Mouse (Mus musculus) heart, embryonic 13.5 days (tissue): ENCODE measurements around the gene Sft2d1. TPM values are rescaled to one million over a fixed set of nuclear protein-coding genes. Genes with fewer than 3 reads are reported as not detected.
A peak's percentile ranks its signal among the peaks of the same experiment; 100 is the strongest.

Source experiments
- ATAC-seq: fragments of 200-750 bp; cut with Nextera tagmentation; 2 replicates; pipeline ENCODE4 v1.8.0; 2017; ENCODE audit warnings: moderate TSS enrichment; ENCODE audit not compliant: insufficient number of reproducible peaks, low FRiP score, low TSS enrichment; ENCODE audit errors: extremely low read depth
- H3K27ac ChIP-seq: fragments of 300-500 bp; sonication (generic); replicated peaks from 2 replicates; pipeline ENCODE4 v1.5.1; 2015; ENCODE audit warnings: moderate library complexity, mild to moderate bottlenecking, inconsistent platforms
- H3K27me3 ChIP-seq: fragments of 300-500 bp; sonication (generic); replicated peaks from 2 replicates; pipeline ENCODE4 v1.6.1; 2015; ENCODE audit warnings: mild to moderate bottlenecking, inconsistent platforms
- H3K36me3 ChIP-seq: fragments of 300-500 bp; sonication (generic); 2 replicates; pipeline ENCODE4 v1.6.1; 2015; ENCODE audit warnings: mild to moderate bottlenecking, inconsistent platforms
- H3K4me1 ChIP-seq: fragments of 300-500 bp; sonication (generic); 2 replicates; pipeline ENCODE4 v1.6.1; 2015; ENCODE audit warnings: inconsistent platforms
- H3K4me2 ChIP-seq: fragments of 300-500 bp; sonication (generic); 2 replicates; pipeline ENCODE4 v1.6.1; 2015; ENCODE audit warnings: inconsistent platforms, mild to moderate bottlenecking, moderate library complexity
- H3K4me3 ChIP-seq: fragments of 300-500 bp; sonication (generic); 2 replicates; pipeline ENCODE4 v1.5.1; 2015; ENCODE audit warnings: moderate library complexity, mild to moderate bottlenecking, inconsistent platforms
- H3K9ac ChIP-seq: fragments of 300-500 bp; sonication (generic); 2 replicates; pipeline ENCODE4 v1.6.1; 2015; ENCODE audit warnings: inconsistent platforms, mild to moderate bottlenecking, moderate library complexity
- H3K9me3 ChIP-seq: fragments of 300-500 bp; sonication (generic); 2 replicates; pipeline ENCODE4 v1.6.1; 2016; ENCODE audit warnings: inconsistent platforms
- WGBS: fragments of 180-500 bp; shearing (Covaris S2); methylation state at CpG from one replicate; pipeline ENCODE4 v1.1.7; 2015; ENCODE audit warnings: mixed read lengths; 5-methylcytosine and 5-hydroxymethylcytosine counted together
- polyA plus RNA-seq: library from polyadenylated mRNA; unstranded; fragments of >200 nt; fragmentation: Nextera tagmentation; extraction: Ambion mirVana; gene quantifications from 2 replicates; pipeline ENCODE4 v1.2.1, GENCODE M21; 2015

The Sft2d1 gene
- polyA plus RNA-seq, 1 experiment from 2014 or later, result 59.1 TPM

DNA sequence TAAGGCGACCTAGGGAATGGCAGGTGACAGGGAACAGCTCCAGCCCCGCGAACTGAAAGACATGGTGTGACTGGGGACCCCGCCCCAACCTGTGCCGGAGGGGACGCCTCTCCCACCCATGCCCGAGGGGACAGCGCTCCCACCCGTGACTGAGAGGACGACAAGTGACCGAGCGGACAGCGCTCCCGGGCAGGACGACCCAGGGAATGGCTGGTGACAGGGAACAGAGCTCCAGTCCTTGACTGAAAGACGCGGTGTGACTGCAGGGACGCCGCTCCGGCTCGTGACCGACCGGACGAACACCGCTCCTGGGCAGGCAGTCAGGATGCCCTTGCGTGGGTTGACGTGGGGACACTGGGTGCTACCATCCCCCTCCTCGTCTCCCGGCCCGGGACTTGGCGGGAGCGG, 26.6 kb upstream of the Sft2d1 start:
- H3K27ac ChIP-seq, result peak overlapping the region; percentile 99
- H3K4me1 ChIP-seq, result peaks cover 21% of the 10 kb centered on the region
- no peaks in the 10 kb centered on the region for H3K9me3 ChIP-seq
- ATAC-seq, result no peak; the same call in none of the 2 replicates
- H3K9ac ChIP-seq, result peak overlapping the region; percentile 88
- 0 out of 2 replicates have a peak, but pooled peaks cover 3% of the 10 kb centered on the region for H3K27me3 ChIP-seq
- peak overlapping the region; percentile 91 for H3K4me3 ChIP-seq
- H3K4me2 ChIP-seq, result peak overlapping the region; percentile 88
- H3K36me3 ChIP-seq, result peaks cover 5% of the 10 kb centered on the region
- WGBS, result under 1% methylated on average over 32 of the region's 32 CpGs

DNA sequence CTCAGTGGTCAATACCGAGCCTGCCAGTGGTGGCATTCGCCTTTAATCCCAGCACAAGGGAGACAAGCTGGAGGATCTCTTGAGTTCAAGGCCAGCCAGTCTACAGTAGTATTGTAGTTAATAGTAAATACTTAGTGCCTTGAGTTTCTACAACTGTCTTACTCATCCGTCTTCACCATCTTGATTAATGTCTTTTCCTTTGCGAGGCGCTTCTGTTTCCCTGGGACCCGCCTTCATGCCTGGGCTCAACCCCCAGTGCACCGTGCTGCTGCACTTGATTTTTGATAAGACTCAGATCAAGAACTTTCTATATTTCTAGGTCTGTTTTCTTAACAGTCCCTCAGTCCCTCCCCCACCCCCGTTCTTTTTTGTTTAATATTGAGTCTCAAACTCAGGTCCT, 25.8 kb upstream of the Sft2d1 start:
- Histone ChIP-seq H3K4me2 (peak overlapping the region; percentile 88), H3K4me3 (peak overlapping the region; percentile 91), H3K27ac (no peak overlapping the region), H3K9ac (peak overlapping the region; percentile 88), H3K9me3 (no peaks in the 10 kb centered on the region), H3K4me1 (peaks cover 21% of the 10 kb centered on the region), H3K36me3 (peaks cover 13% of the 10 kb centered on the region), H3K27me3 (0 out of 2 replicates have a peak, but pooled peaks cover 3% of the 10 kb centered on the region)
- 35% methylated on average over 8 of the region's 8 CpGs for WGBS
- no peak for ATAC-seq

DNA sequence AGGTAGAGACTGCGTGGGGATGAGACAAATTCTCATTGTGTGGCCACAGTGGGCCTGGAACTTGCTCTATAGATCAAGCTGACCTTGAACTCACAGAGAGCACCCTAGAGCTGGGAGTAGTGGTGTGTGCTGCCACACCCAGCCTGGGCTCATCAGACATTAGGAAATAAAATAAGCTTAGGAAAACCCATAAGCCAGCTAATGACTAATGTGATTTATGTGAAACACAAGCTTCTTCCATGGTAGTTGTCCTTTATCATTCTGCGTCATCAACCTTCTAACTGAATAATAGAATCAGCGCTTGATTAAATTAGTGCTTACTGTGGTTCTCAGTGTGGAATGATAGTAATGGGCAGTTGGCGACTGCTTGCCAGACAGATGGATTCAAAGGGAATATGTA, 23.9 kb upstream of the Sft2d1 start:
- peaks cover 21% of the 10 kb centered on the region for H3K4me1 ChIP-seq
- H3K36me3 ChIP-seq, result peaks cover 16% of the 10 kb centered on the region
- 90% methylated on average over 4 of the region's 4 CpGs for WGBS
- H3K27ac ChIP-seq, result no peak overlapping the region
- H3K27me3 ChIP-seq, result no peaks in the 10 kb centered on the region
- H3K4me3 ChIP-seq, result no peak overlapping the region
- no peaks in the 10 kb centered on the region for H3K9me3 ChIP-seq
- H3K9ac ChIP-seq, result no peak overlapping the region
- ATAC-seq, result no peak
- H3K4me2 ChIP-seq, result no peak overlapping the region

DNA sequence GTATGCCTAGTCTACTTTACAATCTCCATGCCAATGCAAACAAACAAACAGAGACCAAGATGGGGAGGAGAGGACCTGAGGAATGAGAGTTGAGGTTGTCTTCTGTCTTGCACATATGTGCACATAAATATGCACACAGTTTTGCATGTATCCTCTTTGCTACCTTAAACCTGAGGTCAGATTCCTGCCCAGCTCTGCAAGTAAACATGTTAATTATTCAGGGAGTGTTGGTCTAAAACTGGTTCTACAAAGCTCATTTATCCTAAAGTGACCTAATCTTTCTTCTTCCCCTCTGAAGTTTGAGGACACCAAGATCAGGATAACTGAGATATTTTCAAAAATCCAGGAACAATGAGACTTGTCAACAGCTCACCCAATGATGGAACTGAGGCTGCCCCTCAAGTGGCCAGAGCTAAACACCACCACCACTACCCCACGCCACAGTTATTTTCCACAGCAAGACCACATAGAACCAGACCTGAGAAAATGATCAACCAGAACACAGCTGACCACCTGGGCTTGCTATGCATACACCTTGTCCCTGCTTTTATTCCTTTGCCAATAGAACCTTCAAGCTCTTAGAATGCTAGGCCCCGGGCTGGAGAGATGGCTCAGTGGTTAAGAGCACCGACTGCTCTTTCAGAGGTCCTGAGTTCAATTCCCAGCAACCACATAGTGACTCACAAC, 20.8 kb upstream of the Sft2d1 start:
- H3K9ac ChIP-seq, result no peak overlapping the region
- WGBS, result 91% methylated on average over 3 of the region's 3 CpGs
- peaks cover 8% of the 10 kb centered on the region for H3K4me1 ChIP-seq
- no peaks in the 10 kb centered on the region for H3K27me3 ChIP-seq
- H3K4me3 ChIP-seq, result no peak overlapping the region
- H3K27ac ChIP-seq, result no peak overlapping the region
- H3K4me2 ChIP-seq, result no peak overlapping the region
- peaks cover 24% of the 10 kb centered on the region for H3K36me3 ChIP-seq
- no peaks in the 10 kb centered on the region for H3K9me3 ChIP-seq
- ATAC-seq, result no peak

DNA sequence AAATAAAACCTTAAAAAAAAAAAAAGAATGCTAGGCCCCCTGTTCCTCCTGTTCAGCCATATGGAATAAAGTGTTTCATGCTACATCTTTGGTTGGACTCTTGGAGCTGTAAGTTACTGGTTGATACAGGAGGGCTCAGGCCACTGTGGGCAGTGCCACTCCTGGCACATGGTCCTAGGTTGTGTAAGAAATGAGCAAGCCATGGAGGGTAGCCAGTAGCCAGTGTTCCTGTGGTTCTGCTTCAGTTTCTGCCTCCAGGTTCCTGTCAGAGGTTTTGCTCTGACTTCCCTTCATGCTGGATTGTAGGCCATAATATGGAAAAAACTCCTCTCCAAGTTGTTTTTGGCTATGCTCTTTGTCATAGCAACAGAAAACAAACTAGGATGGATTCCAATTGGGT, 20.2 kb upstream of the Sft2d1 start:
- Histone ChIP-seq H3K27me3 (no peaks in the 10 kb centered on the region), H3K9ac (no peak overlapping the region)
- no peak for ATAC-seq

DNA sequence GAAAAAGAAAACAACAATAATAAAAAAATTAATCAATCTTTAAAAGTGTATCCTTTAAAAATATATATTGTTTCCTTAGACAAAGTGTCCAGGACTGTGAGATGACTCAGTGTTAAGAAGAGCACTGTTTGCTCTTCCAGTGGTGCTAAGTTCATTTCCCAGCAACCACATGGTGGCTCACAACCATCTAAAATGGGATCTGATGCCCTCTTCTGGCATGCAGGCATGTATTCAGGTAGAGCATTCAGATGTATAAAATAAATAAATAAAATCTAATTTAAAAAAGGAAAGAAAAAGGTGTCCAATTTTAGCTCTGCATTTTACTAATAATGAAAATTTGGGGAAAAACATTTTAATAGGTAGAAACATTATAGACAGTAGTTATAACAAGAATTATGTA, 15.1 kb upstream of the Sft2d1 start:
- H3K9me3 ChIP-seq, result no peaks in the 10 kb centered on the region
- H3K9ac ChIP-seq, result no peak overlapping the region
- H3K4me1 ChIP-seq, result no peaks in the 10 kb centered on the region
- H3K27ac ChIP-seq, result no peak overlapping the region
- H3K4me3 ChIP-seq, result no peak overlapping the region
- no peak overlapping the region for H3K4me2 ChIP-seq
- no peak for ATAC-seq
- H3K27me3 ChIP-seq, result no peaks in the 10 kb centered on the region
- H3K36me3 ChIP-seq, result peaks cover 33% of the 10 kb centered on the region

More for the DNA sequence above, 20.2 kb upstream of the Sft2d1 start:
- Histone ChIP-seq H3K4me3 (no peak overlapping the region), H3K36me3 (peaks cover 29% of the 10 kb centered on the region), H3K4me2 (no peak overlapping the region), H3K4me1 (0 out of 2 replicates have a peak, but pooled peaks cover 4% of the 10 kb centered on the region), H3K27ac (no peak overlapping the region), H3K9me3 (no peaks in the 10 kb centered on the region)

DNA sequence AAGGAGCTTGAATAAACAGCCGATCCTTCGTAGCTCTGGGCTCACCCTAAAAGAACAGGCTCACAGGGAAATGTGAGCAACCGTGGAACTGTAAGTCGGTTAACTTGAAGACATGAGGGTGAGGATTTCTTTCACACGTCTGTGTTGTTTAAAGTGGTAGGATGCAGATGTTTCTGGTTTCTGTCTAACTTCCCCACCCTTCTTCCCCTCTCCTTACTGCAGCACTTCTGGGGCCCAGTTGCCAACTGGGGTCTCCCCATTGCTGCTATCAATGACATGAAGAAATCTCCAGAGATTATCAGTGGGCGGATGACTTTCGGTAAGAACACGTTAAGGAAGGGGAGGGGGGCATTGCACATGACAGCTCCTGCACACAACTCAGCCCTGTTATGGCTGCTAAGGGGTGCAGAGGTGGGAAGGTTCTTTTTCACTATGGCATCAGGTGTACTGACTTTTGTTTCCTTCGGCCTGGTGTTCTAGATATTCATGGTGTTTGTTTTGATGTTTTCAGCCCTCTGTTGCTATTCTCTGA, 14.5 kb upstream of the Sft2d1 start:
- H3K9ac ChIP-seq, result no peak overlapping the region
- no peak overlapping the region for H3K4me3 ChIP-seq
- no peaks in the 10 kb centered on the region for H3K27me3 ChIP-seq
- H3K27ac ChIP-seq, result no peak overlapping the region
- 76% methylated on average over 9 of the region's 9 CpGs for WGBS
- H3K9me3 ChIP-seq, result no peaks in the 10 kb centered on the region
- no peaks in the 10 kb centered on the region for H3K4me1 ChIP-seq
- no peak overlapping the region for H3K4me2 ChIP-seq
- ATAC-seq, result no peak
- H3K36me3 ChIP-seq, result peaks cover 33% of the 10 kb centered on the region

DNA sequence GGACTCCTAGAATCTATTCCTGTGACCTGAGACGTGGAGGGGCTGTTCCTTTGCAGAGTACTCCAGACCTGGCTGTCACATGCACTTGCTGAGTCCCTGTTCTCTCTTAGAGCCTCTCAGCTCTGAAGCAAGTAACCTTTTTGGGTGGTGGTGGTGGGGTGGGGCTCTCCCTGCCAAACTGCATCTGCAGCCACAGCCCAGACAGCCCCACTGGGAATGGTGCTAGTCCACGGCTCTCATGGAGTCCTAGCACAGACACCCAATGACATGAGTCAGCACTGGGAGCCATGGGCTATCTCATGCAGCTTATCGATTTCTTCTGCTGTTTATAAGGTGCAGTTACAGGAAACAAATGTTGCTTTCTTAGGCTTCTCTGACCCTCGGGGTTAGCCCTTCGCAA, 13.2 kb upstream of the Sft2d1 start:
- no peaks in the 10 kb centered on the region for H3K27me3 ChIP-seq
- no peak overlapping the region for H3K4me3 ChIP-seq
- H3K27ac ChIP-seq, result no peak overlapping the region
- H3K36me3 ChIP-seq, result peaks cover 33% of the 10 kb centered on the region
- H3K4me1 ChIP-seq, result no peaks in the 10 kb centered on the region
- ATAC-seq, result no peak
- 78% methylated on average over 5 of the region's 5 CpGs for WGBS
- H3K4me2 ChIP-seq, result no peak overlapping the region
- no peak overlapping the region for H3K9ac ChIP-seq
- H3K9me3 ChIP-seq, result no peaks in the 10 kb centered on the region

DNA sequence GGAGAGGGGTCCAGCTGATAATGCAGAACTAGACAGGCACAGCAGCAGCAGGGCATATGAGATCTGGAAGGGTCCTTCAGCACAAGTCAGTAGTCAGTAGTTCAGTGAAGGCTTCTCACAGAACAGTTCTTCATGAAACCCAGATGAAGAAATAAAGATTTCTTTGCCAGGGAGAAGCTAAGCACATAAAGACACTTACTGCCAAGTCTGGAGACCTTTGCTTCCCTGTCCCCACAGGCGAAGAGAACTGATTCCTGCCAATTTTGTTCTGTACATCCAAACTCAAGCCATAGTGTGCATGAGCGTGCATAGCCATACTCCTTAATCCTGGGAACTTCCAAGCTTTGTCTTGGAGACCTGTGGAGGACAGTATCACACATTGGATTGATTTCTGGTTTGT, 12.6 kb upstream of the Sft2d1 start:
- Histone ChIP-seq H3K27me3 (no peaks in the 10 kb centered on the region), H3K9me3 (no peaks in the 10 kb centered on the region), H3K4me3 (no peak overlapping the region), H3K27ac (no peak overlapping the region), H3K9ac (no peak overlapping the region), H3K4me1 (no peaks in the 10 kb centered on the region), H3K4me2 (no peak overlapping the region), H3K36me3 (peaks cover 31% of the 10 kb centered on the region)
- no peak for ATAC-seq
- WGBS, result 87% methylated on average over 2 of the region's 2 CpGs

DNA sequence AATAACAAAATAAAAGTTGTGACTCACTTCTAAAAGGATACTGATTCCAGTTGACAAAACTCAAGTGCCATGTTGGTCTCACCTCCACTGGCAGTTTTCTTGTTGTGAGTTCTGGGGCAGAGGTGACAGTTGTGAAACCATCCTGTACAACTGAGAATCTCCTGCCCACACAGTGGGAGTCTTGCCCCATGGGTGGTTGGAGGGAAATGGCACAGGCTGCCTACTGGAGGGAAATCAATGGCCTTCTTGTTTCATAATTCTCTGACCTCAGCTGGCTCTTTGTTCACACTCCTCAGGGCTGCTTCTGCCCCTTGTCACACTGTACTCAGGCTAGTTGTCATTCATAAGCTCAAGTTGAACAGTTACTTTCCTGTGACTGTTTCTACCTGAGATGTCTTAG, 11.4 kb upstream of the Sft2d1 start:
- H3K4me1 ChIP-seq, result no peaks in the 10 kb centered on the region
- no peak overlapping the region for H3K9ac ChIP-seq
- no peak overlapping the region for H3K4me2 ChIP-seq
- H3K27me3 ChIP-seq, result no peaks in the 10 kb centered on the region
- H3K4me3 ChIP-seq, result no peak overlapping the region
- peaks cover 25% of the 10 kb centered on the region for H3K36me3 ChIP-seq
- H3K27ac ChIP-seq, result no peak overlapping the region
- ATAC-seq, result no peak
- H3K9me3 ChIP-seq, result no peaks in the 10 kb centered on the region

DNA sequence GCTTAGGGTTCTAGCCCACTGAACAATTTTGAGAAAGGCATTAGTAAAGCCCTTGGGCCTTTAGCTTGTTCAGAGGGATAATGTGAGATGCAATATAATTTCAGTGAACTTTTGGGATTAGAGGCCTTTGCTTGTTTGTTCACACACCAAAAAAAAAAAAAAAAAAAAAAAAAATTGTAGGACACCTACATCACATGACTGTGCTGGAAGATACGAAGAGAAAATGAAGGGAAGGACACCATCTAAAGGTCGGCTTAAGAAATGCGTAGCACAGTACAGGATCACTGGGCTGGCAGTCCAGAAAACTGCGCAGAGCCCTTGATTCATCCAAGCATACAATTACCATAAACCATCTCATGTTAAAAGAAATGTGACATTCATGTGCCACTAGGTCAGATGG, 9.4 kb upstream of the Sft2d1 start:
- H3K4me2 ChIP-seq, result no peak overlapping the region
- H3K4me1 ChIP-seq, result no peaks in the 10 kb centered on the region
- no peak overlapping the region for H3K27ac ChIP-seq
- H3K27me3 ChIP-seq, result no peaks in the 10 kb centered on the region
- H3K36me3 ChIP-seq, result peaks cover 16% of the 10 kb centered on the region
- ATAC-seq, result no peak
- no peaks in the 10 kb centered on the region for H3K9me3 ChIP-seq
- WGBS, result 76% methylated on average over 4 of the region's 4 CpGs
- H3K4me3 ChIP-seq, result no peak overlapping the region
- H3K9ac ChIP-seq, result no peak overlapping the region

DNA sequence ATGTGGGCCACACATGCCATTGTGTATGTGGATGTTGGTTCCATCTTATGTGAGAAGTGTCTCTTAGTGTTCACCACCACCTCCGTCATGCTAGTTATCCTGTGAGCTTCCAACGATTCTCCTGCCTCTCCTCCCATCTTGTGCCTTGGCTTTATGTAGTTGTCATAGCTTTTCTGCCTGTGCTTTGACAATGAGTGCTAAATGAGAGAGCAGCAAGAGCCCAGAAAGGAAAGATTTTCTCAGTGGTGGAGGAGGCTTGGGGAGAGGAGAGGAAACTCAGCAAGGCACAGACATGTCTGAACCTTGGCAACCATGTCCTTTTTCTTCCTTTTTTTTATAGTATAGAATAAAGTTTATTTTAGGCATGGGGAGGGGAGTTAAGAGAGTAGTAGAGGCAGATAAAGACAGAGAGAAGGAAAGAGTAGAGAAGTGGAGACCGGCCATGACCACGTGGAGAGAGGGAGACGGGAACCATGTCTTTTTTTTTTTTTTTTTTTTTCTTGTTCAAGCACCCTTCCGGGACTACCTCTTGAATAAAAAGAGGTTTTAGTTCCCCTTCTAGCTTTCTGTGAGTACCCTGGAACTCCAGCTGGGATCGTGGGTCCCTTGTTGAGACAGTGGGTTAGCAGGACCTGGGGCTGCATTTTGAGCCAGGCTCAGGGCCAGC, 8.0 kb upstream of the Sft2d1 start:
- Histone ChIP-seq H3K27me3 (no peaks in the 10 kb centered on the region), H3K4me2 (no peak overlapping the region), H3K9ac (no peak overlapping the region), H3K4me1 (no peaks in the 10 kb centered on the region), H3K36me3 (peaks cover 11% of the 10 kb centered on the region), H3K9me3 (no peaks in the 10 kb centered on the region), H3K4me3 (no peak overlapping the region), H3K27ac (no peak overlapping the region)
- WGBS, result 63% methylated on average over 7 of the region's 7 CpGs
- no peak for ATAC-seq
